Mouse (Mus musculus) liver, embryonic 15.5 days (tissue): ENCODE data around the gene Dpy19l3. TPM values are rescaled to one million over a fixed set of nuclear protein-coding genes. Genes with fewer than 3 reads are reported as not detected.

Experiments used
- ATAC-seq: fragments of 200-750 bp; cut with Nextera tagmentation; 2 replicates; pipeline ENCODE4 v1.8.0; 2017; ENCODE audit warnings: moderate number of reproducible peaks, mild to moderate bottlenecking, moderate library complexity; ENCODE audit not compliant: insufficient read depth
- H3K27ac ChIP-seq: fragments of 300-500 bp; sonication (generic); replicated peaks from 2 replicates; pipeline ENCODE4 v1.5.1; 2015; ENCODE audit warnings: mild to moderate bottlenecking, inconsistent platforms
- H3K27me3 ChIP-seq: fragments of 300-500 bp; sonication (generic); 2 replicates; pipeline ENCODE4 v1.6.1; 2015; ENCODE audit warnings: mild to moderate bottlenecking, inconsistent platforms
- H3K36me3 ChIP-seq: fragments of 300-500 bp; sonication (generic); replicated peaks from 2 replicates; pipeline ENCODE4 v1.6.1; 2015; ENCODE audit warnings: moderate library complexity, mild to moderate bottlenecking, inconsistent platforms
- H3K4me1 ChIP-seq: fragments of 300-500 bp; sonication (generic); replicated peaks from 2 replicates; pipeline ENCODE4 v1.6.1; 2015; ENCODE audit warnings: inconsistent platforms
- H3K4me2 ChIP-seq: fragments of 300-500 bp; sonication (generic); 2 replicates; pipeline ENCODE4 v1.6.1; 2015; ENCODE audit warnings: moderate library complexity, mild to moderate bottlenecking, inconsistent platforms
- H3K4me3 ChIP-seq: fragments of 300-500 bp; sonication (generic); replicated peaks from 2 replicates; pipeline ENCODE4 v1.5.1; 2015; ENCODE audit warnings: mild to moderate bottlenecking, inconsistent platforms
- H3K9ac ChIP-seq: fragments of 300-500 bp; sonication (generic); 2 replicates; pipeline ENCODE4 v1.6.1; 2015; ENCODE audit warnings: moderate library complexity, mild to moderate bottlenecking, inconsistent platforms
- H3K9me3 ChIP-seq: fragments of 300-500 bp; sonication (generic); replicated peaks from 2 replicates; pipeline ENCODE4 v1.6.1; 2016; ENCODE audit warnings: inconsistent platforms
- WGBS: fragments of 180-500 bp; shearing (Covaris S2); methylation state at CpG from one replicate; pipeline ENCODE4 v1.1.7; 2015; ENCODE audit warnings: mixed read lengths; ENCODE audit not compliant: insufficient replicate concordance; 5-methylcytosine and 5-hydroxymethylcytosine counted together
- polyA plus RNA-seq: library from polyadenylated mRNA; unstranded; fragments of >200 nt; fragmentation: Nextera tagmentation; extraction: Ambion mirVana; gene quantifications from 2 replicates; pipeline ENCODE4 v1.2.1, GENCODE M21; 2015

Dpy19l3 gene
- polyA plus RNA-seq: 6.5 and 8.0 TPM in 2 replicates

GRCm38 (mm10) chr7:35754033-35754885 lies at the start of gene Dpy19l3:
TSS of gene Dpy19l3 (minus strand) at chr7:35754454.
- Histone ChIP-seq H3K4me3 (peak within 1 kb of the TSS; percentile 72), H3K27ac (peak within 1 kb of the TSS; percentile 38; the same call in 1 of the 2 replicates), H3K36me3 (no peaks in the 10 kb centered on the region), H3K4me1 (peaks cover 18% of the 10 kb centered on the region), H3K9ac (peak within 1 kb of the TSS; percentile 61), H3K4me2 (peak within 1 kb of the TSS; percentile 97), H3K27me3 (no peaks in the 10 kb centered on the region), H3K9me3 (no peaks in the 10 kb centered on the region)
- peak; percentile 89 for ATAC-seq
- WGBS: under 1% methylated on average over 67 of the region's 70 CpGs

- Histone ChIP-seq H3K27ac (peak within 1 kb of the TSS; percentile 73), H3K4me2 (peak within 1 kb of the TSS; percentile 94), H3K9me3 (no peaks in the 10 kb centered on the region), H3K9ac (peak within 1 kb of the TSS; percentile 82), H3K4me1 (peaks cover 15% of the 10 kb centered on the region), H3K4me3 (peak within 1 kb of the TSS; percentile 82), H3K36me3 (peaks cover 22% of the 10 kb centered on the region), H3K27me3 (no peaks in the 10 kb centered on the region; the same call in 1 of the 2 replicates)
- ATAC-seq: peak; percentile 91
- 16% methylated on average over 26 of the region's 26 CpGs for WGBS
Measured at GRCm38 (mm10) chr7:35802906-35803595, 48.8 kb upstream of the Dpy19l3 start, which contains the start of gene Zfp507. TSS of gene Zfp507 (minus strand) at chr7:35803003.

GRCm38 (mm10) chr7:35802201-35802905 lies 48.1 kb upstream of the Dpy19l3 start:
- Histone ChIP-seq H3K4me3 (peak overlapping the region; percentile 82), H3K4me2 (peak overlapping the region; percentile 94), H3K9ac (peak overlapping the region; percentile 82), H3K27me3 (no peaks in the 10 kb centered on the region; the same call in 1 of the 2 replicates), H3K27ac (peak overlapping the region; percentile 73), H3K9me3 (no peaks in the 10 kb centered on the region), H3K36me3 (peaks cover 28% of the 10 kb centered on the region), H3K4me1 (peaks cover 15% of the 10 kb centered on the region)
- WGBS: under 1% methylated on average over 48 of the region's 49 CpGs
- peak; percentile 89 for ATAC-seq

- no peak for ATAC-seq
- H3K4me3 ChIP-seq: no peak overlapping the region
- peaks cover 32% of the 10 kb centered on the region for H3K4me1 ChIP-seq
- no peak overlapping the region for H3K4me2 ChIP-seq
- no peak overlapping the region for H3K9ac ChIP-seq
- H3K36me3 ChIP-seq: peaks cover 75% of the 10 kb centered on the region
- no peak overlapping the region for H3K27ac ChIP-seq
- no peaks in the 10 kb centered on the region for H3K9me3 ChIP-seq
- 20% methylated on average over 7 of the region's 7 CpGs for WGBS
- H3K27me3 ChIP-seq: no peaks in the 10 kb centered on the region
Measured at GRCm38 (mm10) chr7:35796123-35796522, 41.9 kb upstream of the Dpy19l3 start.

GRCm38 (mm10) chr7:35794145-35794664 lies 40.0 kb upstream of the Dpy19l3 start:
- Histone ChIP-seq H3K4me2 (no peak overlapping the region), H3K9ac (no peak overlapping the region), H3K27me3 (no peaks in the 10 kb centered on the region), H3K9me3 (no peaks in the 10 kb centered on the region), H3K4me1 (peaks cover 29% of the 10 kb centered on the region), H3K36me3 (peaks cover 82% of the 10 kb centered on the region), H3K4me3 (no peak overlapping the region), H3K27ac (no peak overlapping the region)
- ATAC-seq: no peak
- 49% methylated on average over 12 of the region's 12 CpGs for WGBS

GRCm38 (mm10) chr7:35792150-35792848 lies 38.0 kb upstream of the Dpy19l3 start:
- H3K4me2 ChIP-seq: no peak overlapping the region
- H3K9me3 ChIP-seq: no peaks in the 10 kb centered on the region
- peaks cover 80% of the 10 kb centered on the region for H3K36me3 ChIP-seq
- H3K27me3 ChIP-seq: no peaks in the 10 kb centered on the region
- 56% methylated on average over 12 of the region's 12 CpGs for WGBS
- 0 out of 2 replicates have a peak overlapping the region, but pooled peaks have one; percentile 7 for H3K27ac ChIP-seq
- no peak overlapping the region for H3K9ac ChIP-seq
- H3K4me3 ChIP-seq: no peak overlapping the region
- peaks cover 29% of the 10 kb centered on the region for H3K4me1 ChIP-seq
- ATAC-seq: peak; percentile 28; the same call in 1 of the 2 replicates

GRCm38 (mm10) chr7:35790926-35791325 lies 36.7 kb upstream of the Dpy19l3 start:
- Histone ChIP-seq H3K36me3 (peaks cover 86% of the 10 kb centered on the region), H3K4me1 (peaks cover 21% of the 10 kb centered on the region), H3K9me3 (no peaks in the 10 kb centered on the region), H3K27ac (no peak overlapping the region), H3K4me3 (no peak overlapping the region), H3K27me3 (no peaks in the 10 kb centered on the region), H3K9ac (no peak overlapping the region), H3K4me2 (no peak overlapping the region)
- ATAC-seq: no peak
- WGBS: 89% methylated on average over 8 of the region's 8 CpGs

- Histone ChIP-seq H3K9ac (no peak overlapping the region), H3K4me2 (no peak overlapping the region), H3K36me3 (peaks cover 88% of the 10 kb centered on the region), H3K27me3 (no peaks in the 10 kb centered on the region), H3K4me3 (no peak overlapping the region), H3K9me3 (no peaks in the 10 kb centered on the region), H3K27ac (no peak overlapping the region), H3K4me1 (peaks cover 21% of the 10 kb centered on the region)
- 88% methylated on average over 8 of the region's 8 CpGs for WGBS
- ATAC-seq: no peak
Measured at GRCm38 (mm10) chr7:35790201-35790600, 35.9 kb upstream of the Dpy19l3 start.

- no peaks in the 10 kb centered on the region for H3K9me3 ChIP-seq
- no peaks in the 10 kb centered on the region for H3K4me1 ChIP-seq
- no peak overlapping the region for H3K4me2 ChIP-seq
- ATAC-seq: no peak
- WGBS: 77% methylated on average over 4 of the region's 4 CpGs
- H3K4me3 ChIP-seq: no peak overlapping the region
- no peak overlapping the region for H3K9ac ChIP-seq
- H3K27ac ChIP-seq: no peak overlapping the region
- peaks cover 65% of the 10 kb centered on the region for H3K36me3 ChIP-seq
- H3K27me3 ChIP-seq: no peaks in the 10 kb centered on the region
Measured at GRCm38 (mm10) chr7:35785579-35785978, 31.3 kb upstream of the Dpy19l3 start.

GRCm38 (mm10) chr7:35782252-35782651 lies 28.0 kb upstream of the Dpy19l3 start:
- Histone ChIP-seq H3K4me1 (no peaks in the 10 kb centered on the region), H3K4me3 (no peak overlapping the region), H3K9ac (no peak overlapping the region), H3K36me3 (peaks cover 59% of the 10 kb centered on the region), H3K27ac (no peak overlapping the region), H3K4me2 (no peak overlapping the region), H3K9me3 (no peaks in the 10 kb centered on the region), H3K27me3 (no peaks in the 10 kb centered on the region)
- ATAC-seq: no peak
